Mouse (Mus musculus): Measurements from ENCODE around the gene Mcl1. TPM values are rescaled to one million over a fixed set of nuclear protein-coding genes. Genes with fewer than 3 reads are reported as not detected.

Gene Mcl1
- polyA plus RNA-seq, 1 experiment from 2014 or later, result 52.4 TPM

DNA sequence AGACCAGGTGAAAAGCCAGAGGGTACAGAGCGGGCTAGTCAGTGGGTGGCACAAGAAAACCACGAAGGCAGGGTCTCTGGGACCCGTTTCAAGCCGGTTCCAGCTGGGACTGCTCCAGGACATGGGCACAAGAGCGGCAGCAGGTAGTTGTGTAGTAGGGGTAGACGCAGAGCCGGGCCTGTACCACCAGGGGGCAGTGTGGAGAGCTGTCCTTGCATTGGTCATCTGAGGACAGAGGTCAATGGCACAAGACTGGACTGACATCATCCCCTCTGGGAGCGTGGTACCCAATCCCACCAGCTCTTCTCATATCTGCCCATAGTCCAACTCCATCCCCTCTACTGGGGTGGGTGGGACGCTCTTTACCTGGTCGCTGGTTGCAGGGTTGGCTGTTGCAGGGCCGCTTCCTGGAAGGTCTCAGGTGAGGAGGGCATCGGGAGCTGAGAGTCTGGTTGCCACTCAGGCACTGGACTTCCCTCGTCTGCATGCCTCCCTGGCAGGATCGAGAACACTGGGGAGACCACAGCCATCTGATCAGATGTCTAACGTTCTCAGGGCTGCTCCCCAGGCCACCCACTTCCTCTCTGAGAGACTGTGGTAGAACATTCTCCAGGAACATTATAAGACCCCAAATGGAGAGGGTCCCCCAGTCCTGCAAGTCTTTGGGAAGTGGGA is 18.3 kb downstream of the Mcl1 start:
- Histone ChIP-seq H3K4me3 (ENCODE audit: low read depth, low read length) (no peak overlapping the region), H3K9ac (ENCODE audit: low read depth, low read length) (no peak overlapping the region), H3K27me3 (replicated peaks; ENCODE audit: control insufficient read depth, insufficient read depth, low read length) (no peaks in the 10 kb centered on the region), H3K4me2 (replicated peaks; ENCODE audit: low read depth) (no peak overlapping the region), H3K27ac (ENCODE audit: low read depth, low read length) (peak overlapping the region; percentile 96), H3K4me1 (replicated peaks; ENCODE audit: control insufficient read depth, insufficient read depth, low read length) (peaks cover 29% of the 10 kb centered on the region), H3K36me3 (ENCODE audit: control insufficient read depth, insufficient read depth) (peaks cover 6% of the 10 kb centered on the region; the same call in 1 of the 2 replicates), H3K9me3 (ENCODE audit: control insufficient read depth) (no peaks in the 10 kb centered on the region)
- no peak for ATAC-seq
- peak; percentile 95 for TF ChIP-seq CTCF (IDR thresholded peaks at IDR 0.05; ENCODE audit: low read depth)
- WGBS, result 71% methylated on average over 15 of the region's 15 CpGs

DNA sequence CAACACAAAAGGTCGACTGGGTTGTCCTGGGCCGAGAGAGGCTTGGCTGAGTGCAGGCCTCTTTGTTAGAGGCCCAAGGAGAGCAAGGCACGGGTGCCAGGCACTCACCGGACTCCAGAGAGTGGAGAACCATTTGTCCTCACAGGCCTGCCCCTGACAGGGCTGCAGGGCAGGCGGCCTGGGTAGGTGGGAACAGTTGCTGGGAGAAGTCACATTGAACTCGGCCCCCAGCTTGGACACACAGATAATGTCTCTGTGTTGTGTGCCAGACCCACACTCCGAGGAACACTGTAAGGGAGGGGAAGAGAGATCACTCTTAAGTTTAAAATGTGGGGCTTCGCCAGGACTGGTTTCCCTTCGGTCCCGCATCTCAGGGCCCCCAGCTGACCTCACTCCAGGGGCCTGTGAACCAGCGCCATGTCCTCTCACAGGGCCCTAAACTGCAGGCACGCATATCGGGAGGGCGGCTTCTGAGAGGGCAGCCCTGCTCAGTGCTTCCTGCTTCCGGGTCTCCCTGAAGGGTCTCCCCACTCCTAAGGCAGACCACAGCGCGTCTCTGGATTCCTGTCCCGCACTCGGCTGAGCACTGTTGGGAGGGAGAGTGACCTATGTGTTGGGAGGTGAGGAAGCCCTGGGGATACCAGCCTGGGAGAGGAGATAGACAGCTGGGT is 19.0 kb downstream of the Mcl1 start:
- Histone ChIP-seq H3K27me3 (replicated peaks; ENCODE audit: control insufficient read depth, insufficient read depth, low read length) (no peaks in the 10 kb centered on the region), H3K27ac (ENCODE audit: low read depth, low read length) (no peak overlapping the region), H3K36me3 (ENCODE audit: control insufficient read depth, insufficient read depth) (peaks cover 6% of the 10 kb centered on the region; the same call in 1 of the 2 replicates), H3K9me3 (ENCODE audit: control insufficient read depth) (no peaks in the 10 kb centered on the region), H3K4me3 (ENCODE audit: low read depth, low read length) (no peak overlapping the region), H3K4me2 (replicated peaks; ENCODE audit: low read depth) (no peak overlapping the region), H3K9ac (ENCODE audit: low read depth, low read length) (no peak overlapping the region), H3K4me1 (replicated peaks; ENCODE audit: control insufficient read depth, insufficient read depth, low read length) (peaks cover 23% of the 10 kb centered on the region)
- WGBS, result 88% methylated on average over 19 of the region's 19 CpGs
- ATAC-seq, result no peak
- TF ChIP-seq CTCF (IDR thresholded peaks at IDR 0.05; ENCODE audit: low read depth), result no peak

DNA sequence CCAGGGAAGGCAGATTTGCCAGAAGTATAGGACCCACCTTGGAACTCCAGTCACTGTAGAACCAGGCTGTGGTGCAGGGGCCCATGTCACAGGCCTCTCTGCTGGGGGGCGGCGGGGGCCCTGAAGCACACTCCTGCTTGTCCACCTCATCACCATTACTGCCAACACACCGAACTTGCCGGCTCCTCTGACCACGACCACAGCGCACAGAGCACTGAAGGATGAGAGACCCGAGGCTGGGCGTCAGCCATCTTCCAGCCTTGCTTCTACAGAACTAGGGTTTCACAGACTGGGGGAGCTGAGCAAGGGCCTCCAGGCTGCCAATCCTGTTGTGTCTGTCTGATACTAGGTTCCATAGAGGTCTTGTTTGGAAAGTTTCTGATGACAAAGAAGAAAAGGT is 21.0 kb downstream of the Mcl1 start:
- Histone ChIP-seq H3K4me2 (replicated peaks; ENCODE audit: low read depth) (no peak overlapping the region), H3K9me3 (ENCODE audit: control insufficient read depth) (no peaks in the 10 kb centered on the region), H3K9ac (ENCODE audit: low read depth, low read length) (no peak overlapping the region), H3K36me3 (ENCODE audit: control insufficient read depth, insufficient read depth) (peaks cover 6% of the 10 kb centered on the region; the same call in 1 of the 2 replicates), H3K4me1 (replicated peaks; ENCODE audit: control insufficient read depth, insufficient read depth, low read length) (peaks cover 8% of the 10 kb centered on the region; the same call in 1 of the 2 replicates), H3K27me3 (replicated peaks; ENCODE audit: control insufficient read depth, insufficient read depth, low read length) (no peaks in the 10 kb centered on the region), H3K27ac (ENCODE audit: low read depth, low read length) (no peak overlapping the region), H3K4me3 (ENCODE audit: low read depth, low read length) (no peak overlapping the region)
- TF ChIP-seq CTCF (IDR thresholded peaks at IDR 0.05; ENCODE audit: low read depth), result no peak
- ATAC-seq, result no peak
- WGBS, result 92% methylated on average over 8 of the region's 8 CpGs

- H3K9ac ChIP-seq (ENCODE audit: low read depth, low read length), result no peak overlapping the region
- WGBS, result 88% methylated on average over 6 of the region's 6 CpGs
- no peak for ATAC-seq
- H3K4me2 ChIP-seq (replicated peaks; ENCODE audit: low read depth), result no peak overlapping the region
- H3K4me1 ChIP-seq (replicated peaks; ENCODE audit: control insufficient read depth, insufficient read depth, low read length), result peaks cover 1% of the 10 kb centered on the region; the same call in 1 of the 2 replicates
- H3K27ac ChIP-seq (ENCODE audit: low read depth, low read length), result no peak overlapping the region
- no peak overlapping the region for H3K4me3 ChIP-seq (ENCODE audit: low read depth, low read length)
- no peaks in the 10 kb centered on the region for H3K27me3 ChIP-seq (replicated peaks; ENCODE audit: control insufficient read depth, insufficient read depth, low read length)
- no peaks in the 10 kb centered on the region for H3K9me3 ChIP-seq (ENCODE audit: control insufficient read depth)
- TF ChIP-seq CTCF (IDR thresholded peaks at IDR 0.05; ENCODE audit: low read depth), result no peak
- peaks cover 6% of the 10 kb centered on the region; the same call in 1 of the 2 replicates for H3K36me3 ChIP-seq (ENCODE audit: control insufficient read depth, insufficient read depth)
Observed at GRCm38 (mm10) chr3:95680673-95681072, 22.1 kb downstream of the Mcl1 start.

DNA sequence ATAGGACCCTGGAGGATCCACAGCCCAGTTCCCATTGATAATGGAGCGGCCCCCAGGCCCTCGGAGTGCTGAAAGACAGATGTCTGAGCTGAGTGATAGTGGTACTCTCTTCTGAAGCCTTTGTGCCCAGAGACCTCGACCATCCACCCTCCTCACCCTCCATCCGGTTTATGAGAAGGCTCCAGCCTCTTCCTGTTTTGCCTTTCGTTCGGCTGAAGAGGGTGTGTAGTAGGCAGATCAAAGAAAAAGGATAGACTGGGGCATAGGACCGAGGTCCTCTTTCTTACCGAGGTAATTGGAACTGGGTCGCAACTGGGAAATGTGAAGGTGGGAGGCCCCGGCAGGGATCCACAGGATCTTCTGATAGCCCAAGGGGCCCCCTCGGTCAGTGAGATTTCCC is 22.8 kb downstream of the Mcl1 start:
- Histone ChIP-seq H3K4me3 (ENCODE audit: low read depth, low read length) (no peak overlapping the region), H3K9me3 (ENCODE audit: control insufficient read depth) (no peaks in the 10 kb centered on the region), H3K4me1 (replicated peaks; ENCODE audit: control insufficient read depth, insufficient read depth, low read length) (no peaks in the 10 kb centered on the region), H3K4me2 (replicated peaks; ENCODE audit: low read depth) (no peak overlapping the region), H3K27me3 (replicated peaks; ENCODE audit: control insufficient read depth, insufficient read depth, low read length) (no peaks in the 10 kb centered on the region), H3K9ac (ENCODE audit: low read depth, low read length) (no peak overlapping the region), H3K36me3 (ENCODE audit: control insufficient read depth, insufficient read depth) (peaks cover 6% of the 10 kb centered on the region; the same call in 1 of the 2 replicates), H3K27ac (ENCODE audit: low read depth, low read length) (no peak overlapping the region)
- WGBS, result 46% methylated on average over 11 of the region's 11 CpGs
- no peak for TF ChIP-seq CTCF (IDR thresholded peaks at IDR 0.05; ENCODE audit: low read depth)
- ATAC-seq, result no peak

DNA sequence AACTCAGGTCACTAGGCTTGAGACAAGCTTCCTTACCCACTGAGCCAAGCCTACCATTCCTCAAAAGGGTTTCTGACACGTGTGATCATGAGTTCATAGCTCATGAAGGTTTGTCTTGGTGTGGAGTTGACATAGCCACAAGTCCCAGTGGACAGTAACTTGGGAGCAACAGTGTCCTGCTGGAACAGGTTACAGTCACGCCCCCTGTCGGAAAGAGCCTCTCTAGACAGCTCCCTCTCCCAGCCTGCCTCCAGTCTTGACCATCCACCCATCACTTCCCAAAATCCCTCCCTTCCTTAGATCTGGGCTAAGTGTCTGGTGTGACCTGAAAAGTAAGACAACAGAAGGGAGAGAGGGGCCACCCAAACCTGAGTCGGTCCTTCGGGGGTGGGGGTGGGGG is 24.3 kb downstream of the Mcl1 start:
- Histone ChIP-seq H3K4me2 (replicated peaks; ENCODE audit: low read depth) (no peak overlapping the region), H3K4me1 (replicated peaks; ENCODE audit: control insufficient read depth, insufficient read depth, low read length) (no peaks in the 10 kb centered on the region), H3K27ac (ENCODE audit: low read depth, low read length) (no peak overlapping the region), H3K4me3 (ENCODE audit: low read depth, low read length) (no peak overlapping the region), H3K36me3 (ENCODE audit: control insufficient read depth, insufficient read depth) (no peaks in the 10 kb centered on the region; the same call in 1 of the 2 replicates), H3K9me3 (ENCODE audit: control insufficient read depth) (no peaks in the 10 kb centered on the region), H3K9ac (ENCODE audit: low read depth, low read length) (no peak overlapping the region), H3K27me3 (replicated peaks; ENCODE audit: control insufficient read depth, insufficient read depth, low read length) (no peaks in the 10 kb centered on the region)
- peak; percentile 31 for TF ChIP-seq CTCF (IDR thresholded peaks at IDR 0.05; ENCODE audit: low read depth)
- 73% methylated on average over 5 of the region's 5 CpGs for whole genome bisulfite sequencing
- ATAC-seq, result no peak

Data from intestine, postnatal 0 days (tissue).